Mouse (Mus musculus) layer of hippocampus, adult 2 months (tissue): Measurements from ENCODE around the gene Itgb2. TPM values are rescaled to one million over a fixed set of nuclear protein-coding genes. Genes with fewer than 3 reads are reported as not detected.

Experiments
- DNase-seq, 2 experiments: peaks; one replicate each; pipeline ENCODE4 v3.0.0; 2022; ENCODE audit warnings: low spot score in 2 of 2
- H3K27ac ChIP-seq: fragments of 200-600 bp; 2 replicates; pipeline ENCODE4 v1.8.1; 2022
- H3K4me3 ChIP-seq: fragments of 200-600 bp; 2 replicates; pipeline ENCODE4 v1.8.1; 2022; ENCODE audit warnings: mild to moderate bottlenecking
- CTCF ChIP-seq: fragments of 200-600 bp; conservative IDR thresholded peaks from 2 replicates; pipeline ENCODE4 v1.8.1; 2022; ENCODE audit warnings: antibody characterized with exemption, mild to moderate bottlenecking, moderate library complexity
- total RNA-seq, 2 experiments: library from RNA; stranded (reverse); gene quantifications; 2 replicates each; pipeline ENCODE4 v1.2.3; 2021

Gene Itgb2
- total RNA-seq, 2 experiments from 2014 or later = 3.3 to 4.6 TPM

GRCm38 (mm10) chr10:77541864-77542666, 12.0 kb downstream of the Itgb2 start:
- TF ChIP-seq CTCF = no peak
- Histone ChIP-seq H3K4me3 (no peak overlapping the region), H3K27ac (no peak overlapping the region)
- DNase-seq = no peak

DNA sequence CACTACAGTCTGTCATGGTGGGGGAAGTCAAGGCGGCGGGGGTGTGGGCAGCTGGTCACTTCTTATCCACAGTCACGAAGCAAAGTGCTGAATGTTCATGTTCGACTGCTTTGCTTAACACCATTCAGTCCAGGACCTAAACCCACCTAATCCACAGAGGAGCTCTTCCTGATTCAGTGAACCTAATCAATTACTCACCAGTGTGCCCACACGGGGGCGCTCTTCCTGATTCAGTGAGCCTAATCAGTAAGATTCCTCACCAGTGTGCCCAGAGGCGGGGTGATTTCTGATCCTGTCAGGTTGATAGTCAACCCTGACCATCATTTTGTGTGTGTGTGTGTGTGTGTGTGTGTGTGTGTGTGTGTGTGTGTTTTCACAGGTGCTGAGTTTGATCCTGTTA, 13.2 kb downstream of the Itgb2 start:
- peak; percentile 73 for TF ChIP-seq CTCF
- peak in 1 of 2 experiments; percentile 31 for DNase-seq
- H3K4me3 ChIP-seq = no peak overlapping the region

DNA sequence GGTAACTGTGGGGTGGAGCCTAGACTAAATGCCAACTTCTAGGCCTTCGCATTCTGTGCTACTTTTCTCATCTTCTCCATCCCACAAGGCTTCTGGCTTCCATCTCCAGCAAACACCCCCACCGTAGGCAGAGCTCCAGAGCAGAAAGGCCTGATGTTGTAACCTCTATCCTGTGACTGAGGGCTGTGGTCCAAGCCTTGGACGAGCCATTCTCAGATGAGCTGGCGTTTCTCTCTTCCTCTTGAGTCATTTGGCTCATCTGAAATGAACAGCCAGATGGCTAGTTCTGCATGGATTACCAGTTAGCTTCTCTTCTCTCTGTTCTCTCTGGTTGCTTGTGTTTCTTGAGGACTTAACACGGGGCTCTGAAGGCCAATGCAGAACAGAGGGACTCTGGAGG, 14.9 kb downstream of the Itgb2 start:
- Histone ChIP-seq H3K27ac (peak overlapping the region; percentile 64), H3K4me3 (no peak overlapping the region)
- no peak for TF ChIP-seq CTCF
- peak; percentile 42 to 74 for DNase-seq

More for the DNA sequence above, 13.2 kb downstream of the Itgb2 start:
- no peak overlapping the region for H3K27ac ChIP-seq

- Histone ChIP-seq H3K4me3 (no peak overlapping the region), H3K27ac (no peak overlapping the region)
- TF ChIP-seq CTCF = no peak
- no peak for DNase-seq
These were observed 18.5 kb downstream of the Itgb2 start for GRCm38 (mm10) chr10:77548576-77548975.

GRCm38 (mm10) chr10:77550874-77551273, 20.8 kb downstream of the Itgb2 start:
- no peak overlapping the region for H3K27ac ChIP-seq
- no peak for DNase-seq
- TF ChIP-seq CTCF = no peak
- H3K4me3 ChIP-seq = no peak overlapping the region

DNA sequence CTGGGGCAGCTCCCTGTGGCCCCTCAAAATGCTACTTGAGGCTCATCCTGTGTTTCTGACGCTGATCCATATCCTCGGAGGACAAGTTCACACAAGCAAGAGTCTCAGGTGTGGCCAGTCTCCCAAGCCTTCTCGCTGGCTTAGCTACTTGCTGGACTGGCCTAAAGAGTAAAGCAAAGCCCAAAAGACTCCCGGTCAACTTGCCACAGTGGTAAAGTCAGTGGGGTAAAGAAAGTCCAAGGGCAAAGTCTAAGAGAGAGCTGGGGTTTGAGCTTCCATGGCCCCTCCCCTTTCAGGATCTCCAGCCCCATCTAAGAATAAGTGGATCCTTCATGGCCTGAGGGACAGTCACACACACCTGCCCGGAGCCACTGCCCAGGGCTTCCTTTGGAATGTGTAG, 22.1 kb downstream of the Itgb2 start:
- H3K27ac ChIP-seq = no peak overlapping the region
- no peak overlapping the region for H3K4me3 ChIP-seq
- DNase-seq = no peak
- no peak for TF ChIP-seq CTCF

- Histone ChIP-seq H3K27ac (no peak overlapping the region), H3K4me3 (no peak overlapping the region)
- DNase-seq = no peak
- TF ChIP-seq CTCF = no peak
These were observed 23.2 kb downstream of the Itgb2 start for GRCm38 (mm10) chr10:77553285-77553684.

DNA sequence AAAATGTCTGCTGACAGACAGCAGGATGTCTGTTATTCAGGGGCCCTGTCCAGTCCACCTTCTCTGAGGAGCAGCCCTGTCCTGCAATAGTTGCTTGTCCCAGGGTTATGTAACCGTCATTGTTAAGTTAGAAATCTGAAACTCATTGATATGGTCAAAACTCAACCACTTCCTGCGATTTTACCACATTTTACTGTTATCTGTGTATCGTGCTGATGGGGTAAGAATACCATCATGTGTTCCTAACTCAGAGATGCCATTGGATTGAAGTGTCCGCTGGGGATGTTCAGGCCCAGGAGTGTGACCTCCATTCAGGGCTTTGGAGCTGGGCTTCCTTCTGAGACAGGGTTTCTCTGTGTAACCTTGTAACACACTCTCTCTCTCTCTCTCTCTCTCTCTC, 24.9 kb downstream of the Itgb2 start:
- no peak overlapping the region for H3K4me3 ChIP-seq
- DNase-seq = no peak
- H3K27ac ChIP-seq = no peak overlapping the region
- no peak for TF ChIP-seq CTCF

DNA sequence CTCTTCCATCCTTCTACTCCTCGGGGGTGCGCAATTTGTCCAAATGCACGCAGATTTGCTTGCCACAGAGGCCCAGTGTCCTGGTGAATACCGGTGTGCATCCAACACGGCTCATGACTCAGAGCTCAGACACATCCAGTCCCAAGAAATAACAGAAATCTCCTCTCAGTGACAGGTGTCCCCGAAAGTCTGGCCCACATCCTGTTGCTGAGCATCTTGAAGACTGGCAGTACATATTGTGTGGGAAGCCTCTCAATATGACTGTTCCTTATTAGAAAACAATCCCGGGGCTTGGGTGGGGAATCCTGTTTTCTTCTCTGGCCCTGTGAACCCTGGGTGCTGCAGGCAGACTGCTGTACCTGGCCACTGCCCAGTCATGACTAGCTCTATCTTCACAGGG, 26.6 kb downstream of the Itgb2 start:
- TF ChIP-seq CTCF = no peak
- Histone ChIP-seq H3K4me3 (no peak overlapping the region), H3K27ac (no peak overlapping the region)
- peak; percentile 39 to 70 for DNase-seq

- Histone ChIP-seq H3K4me3 (no peak overlapping the region), H3K27ac (no peak overlapping the region)
- TF ChIP-seq CTCF = peak; percentile 68
- DNase-seq = no peak
These were observed 27.6 kb downstream of the Itgb2 start for GRCm38 (mm10) chr10:77557641-77558040.

DNA sequence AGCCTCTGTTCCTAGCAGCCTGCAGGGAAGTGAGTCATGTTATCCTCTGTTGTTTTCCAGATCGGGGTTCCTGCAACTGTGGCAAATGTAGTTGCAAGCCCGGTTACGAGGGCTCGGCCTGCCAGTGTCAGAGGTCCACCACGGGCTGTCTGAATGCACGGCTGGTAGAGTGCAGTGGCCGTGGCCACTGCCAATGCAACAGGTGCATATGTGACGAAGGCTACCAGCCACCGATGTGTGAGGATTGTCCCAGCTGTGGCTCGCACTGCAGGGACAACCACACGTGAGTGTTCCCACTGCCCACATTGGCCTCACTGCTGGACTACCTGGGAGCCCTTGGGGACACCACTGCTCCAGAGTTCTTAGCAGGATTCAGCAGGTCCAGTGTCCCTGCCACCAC, 30.0 kb downstream of the Itgb2 start:
- no peak for DNase-seq
- no peak for TF ChIP-seq CTCF
- Histone ChIP-seq H3K4me3 (no peak overlapping the region), H3K27ac (no peak overlapping the region)

- no peak for DNase-seq
- Histone ChIP-seq H3K4me3 (no peak overlapping the region), H3K27ac (no peak overlapping the region)
- TF ChIP-seq CTCF = no peak
These were observed 30.8 kb downstream of the Itgb2 start for GRCm38 (mm10) chr10:77560830-77561229.

DNA sequence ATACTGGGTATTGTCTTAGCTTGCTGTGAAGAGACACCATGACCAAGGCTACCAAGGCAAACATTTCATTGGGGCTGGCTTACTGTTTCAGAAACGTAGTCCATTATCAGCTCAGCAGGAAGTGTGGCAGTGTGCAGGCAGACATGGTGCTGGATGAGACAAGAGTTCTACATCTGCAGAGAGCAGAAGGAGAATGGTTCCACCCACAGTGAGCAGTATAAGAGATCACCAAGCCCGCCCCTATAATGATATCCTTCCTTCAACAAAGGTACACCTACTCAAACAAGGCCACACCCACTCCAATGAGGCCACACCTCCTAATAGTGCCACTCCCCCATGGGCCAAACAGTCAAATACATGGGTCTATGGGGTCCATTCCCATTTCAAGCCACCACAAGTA, 31.5 kb downstream of the Itgb2 start:
- no peak overlapping the region for H3K27ac ChIP-seq
- H3K4me3 ChIP-seq = no peak overlapping the region
- no peak for TF ChIP-seq CTCF
- no peak for DNase-seq

DNA sequence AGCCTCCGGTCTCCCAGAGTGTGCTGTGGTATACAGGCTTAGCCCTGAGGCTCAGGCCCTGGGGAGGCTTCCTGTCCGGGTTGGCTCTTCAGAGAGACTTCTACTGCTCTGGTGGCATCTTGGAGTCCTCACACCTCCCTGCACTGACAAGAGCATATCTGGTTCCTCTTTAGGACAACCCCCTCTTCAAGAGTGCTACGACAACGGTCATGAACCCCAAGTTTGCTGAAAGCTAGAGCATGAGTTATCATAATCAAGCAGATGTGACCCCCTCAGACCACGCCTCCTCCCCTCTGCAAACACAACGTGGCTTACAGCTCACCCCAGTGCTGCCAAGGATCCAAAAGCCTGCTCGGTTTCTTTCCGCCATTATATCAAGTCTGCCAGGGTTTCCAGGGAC, 35.0 kb downstream of the Itgb2 start:
- DNase-seq = no peak
- TF ChIP-seq CTCF = no peak
- H3K4me3 ChIP-seq = no peak overlapping the region
- no peak overlapping the region for H3K27ac ChIP-seq
